26 mouse cellular contexts compared by ENCODE assay signal in the genomic region with DNA sequence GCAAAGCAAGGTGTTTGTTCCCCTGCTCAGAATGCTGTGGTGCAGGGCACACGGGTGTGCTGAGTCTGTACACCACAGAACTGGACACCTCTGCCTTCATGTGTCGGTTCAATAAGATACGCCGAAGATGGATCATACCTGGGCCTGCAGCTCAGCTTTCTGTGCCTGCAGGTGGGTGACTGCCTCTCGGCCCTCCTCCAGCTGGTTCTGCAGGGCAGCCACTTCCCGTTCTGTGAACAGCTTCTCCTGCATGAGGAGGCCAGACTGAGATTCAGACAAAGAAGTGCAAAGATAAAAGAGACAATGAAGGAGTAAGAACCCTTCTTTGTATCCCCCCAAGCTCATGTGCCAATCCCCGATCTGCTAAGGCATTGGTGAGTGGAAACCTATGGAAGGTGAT. TPM values are rescaled to one million over a fixed set of nuclear protein-coding genes. Genes with fewer than 3 reads are reported as not detected.
DNase-seq lines count a peak whose midpoint lies in the region; TF ChIP-seq lines count a peak whose summit lies in the region.
"Had no signal": no experiment of that assay in that cellular context is flagged by ENCODE, and none has a peak within 500 bp of the region (broad histone marks: within the 10 kb centered on the region; RNA-seq: fewer than 3 reads in every experiment).

No protein-coding gene starts in this region.

- peaks cover 8% of the 10 kb centered on the region for H3K4me1 ChIP-seq in thymus, adult 2 months (replicated peaks; ENCODE audit: control insufficient read depth, insufficient read depth, low read length)
- peaks cover 4% of the 10 kb centered on the region for H3K4me1 ChIP-seq in heart, embryonic 10.5 days
- H3K4me1 ChIP-seq: embryonic facial prominence, embryonic 15.5 days had no signal

- H3K9me3 ChIP-seq in heart, embryonic 10.5 days, result no peaks in the 10 kb centered on the region
- H3K9me3 ChIP-seq: embryonic facial prominence, embryonic 12.5 days; embryonic facial prominence, embryonic 15.5 days; heart, embryonic 12.5 days; heart, embryonic 15.5 days had no signal

- H3K27ac ChIP-seq in thymus, adult 2 months (ENCODE audit: control insufficient read depth, insufficient read depth, low read length), result no peak overlapping the region
- H3K27ac ChIP-seq in heart, embryonic 10.5 days, result no peak overlapping the region
- H3K27ac ChIP-seq: embryonic facial prominence, embryonic 12.5 days; embryonic facial prominence, embryonic 15.5 days; gastrocnemius, adult 2 months; heart, embryonic 15.5 days; hindbrain, embryonic 14.5 days; hindbrain, postnatal 0 days had no signal

- WGBS in thymus, adult 2 months, result 74% methylated on average over 7 of the region's 7 CpGs
- 83% methylated on average over 7 of the region's 7 CpGs for WGBS in heart, embryonic 10.5 days

- no peak overlapping the region for H3K4me3 ChIP-seq in thymus, adult 2 months (ENCODE audit: control insufficient read depth, insufficient read depth, low read length)
- no peak overlapping the region for H3K4me3 ChIP-seq in heart, embryonic 10.5 days
- H3K4me3 ChIP-seq: embryonic facial prominence, embryonic 12.5 days; embryonic facial prominence, embryonic 15.5 days; gastrocnemius, adult 2 months; heart, embryonic 12.5 days; heart, embryonic 15.5 days had no signal

- intact Hi-C loops in heart, postnatal 10 days (cut with DNase I), result no loop called here

- TF ChIP-seq POLR2A in thymus, adult 2 months (IDR thresholded peaks at IDR 0.05; ENCODE audit: control insufficient read depth, extremely low read depth, insufficient read depth, low read length, poor library complexity), result no peak

- no peaks in the 10 kb centered on the region for H3K36me3 ChIP-seq in thymus, adult 2 months (ENCODE audit: control insufficient read depth, insufficient read depth, low read length)
- no peaks in the 10 kb centered on the region for H3K36me3 ChIP-seq in splenic B cell, adult 2 months (ENCODE audit: control insufficient read depth, insufficient read depth, low read length, poor library complexity, severe bottlenecking)
- H3K36me3 ChIP-seq in heart, embryonic 10.5 days, result no peaks in the 10 kb centered on the region
- H3K36me3 ChIP-seq: embryonic facial prominence, embryonic 12.5 days; embryonic facial prominence, embryonic 15.5 days; heart, embryonic 12.5 days; heart, embryonic 15.5 days had no signal

- no peak for TF ChIP-seq CTCF in thymus, adult 2 months (IDR thresholded peaks at IDR 0.05; ENCODE audit: borderline replicate concordance, control insufficient read depth, extremely low read depth, insufficient read depth, low read length, poor library complexity)

- DNase-seq in spleen, adult 18-20 months, result peak; percentile 30 to 38
- no peak for DNase-seq in spleen, adult 12 weeks (ENCODE audit: low spot score)
- peak; percentile 35 for DNase-seq in thymus, postnatal 14 days
- no peak for DNase-seq in thymus, adult 2 months
- DNase-seq in splenic B cell, adult 2 months (ENCODE audit: low read depth, low spot score), result peak; percentile 29
- DNase-seq in adrenal gland, adult (ENCODE audit: inconsistent age in 2 of 2, low spot score in 1 of 2), result no peak
- DNase-seq in heart, embryonic 10.5 days (ENCODE audit: low spot score), result no peak
- DNase-seq in heart, postnatal 10 days, result no peak
- DNase-seq: adrenal gland, adult 8-10 months; adrenal gland, postnatal 25 days; cerebellum, adult 18-20 months; cerebellum, adult 9-10 months; cerebellum, postnatal 25 days; gastrocnemius, adult 2 months; gastrocnemius, postnatal 14 days; heart, adult 11 months; heart, postnatal 14 days; heart, postnatal 4 days had no signal

- no peaks in the 10 kb centered on the region for H3K27me3 ChIP-seq in thymus, adult 2 months (ENCODE audit: control insufficient read depth, insufficient read depth, low read length)
- no peaks in the 10 kb centered on the region for H3K27me3 ChIP-seq in splenic B cell, adult 2 months (ENCODE audit: control insufficient read depth, insufficient read depth, low read length, poor library complexity, severe bottlenecking)
- no peaks in the 10 kb centered on the region for H3K27me3 ChIP-seq in heart, embryonic 10.5 days (ENCODE audit: insufficient read depth, poor library complexity, severe bottlenecking)
- H3K27me3 ChIP-seq: embryonic facial prominence, embryonic 12.5 days; embryonic facial prominence, embryonic 15.5 days; heart, embryonic 12.5 days; heart, embryonic 15.5 days had no signal

RNA-seq across cellular contexts. Expression of a gene that starts 21.4 kb away (rescaled TPM):
- polyA plus RNA-seq in thymus, adult 2 months (2012; rRNA removed), result 0.32 and 0.35 TPM in 2 replicates
- 2.1 and 2.2 TPM in 2 replicates for polyA plus RNA-seq in heart, embryonic 10.5 days (2016; fragmentation: Nextera tagmentation; extraction: Ambion mirVana)
- total RNA-seq in heart, postnatal 10 days (2021), result under 1 TPM; 0.62 to 0.82 TPM
- total RNA-seq: common myeloid progenitor, adult 5-6 weeks had no signal
- polyA plus RNA-seq: CD4-positive, CD25-positive, alpha-beta regulatory T cell, adult 4 months had no signal

Comparison
In these comparisons a context has a peak if more than half of its experiments do, and no peak if none do; other contexts are left out.
1. DNase-seq: peak in spleen, adult 18-20 months (2 of 2), thymus, postnatal 14 days (single experiment) and splenic B cell, adult 2 months (single experiment); none in spleen, adult 12 weeks (single experiment), thymus, adult 2 months (single experiment), adrenal gland, adult (0 of 2), heart, embryonic 10.5 days (single experiment) and heart, postnatal 10 days (0 of 2).